Mouse (Mus musculus): Measurements from ENCODE around the gene Fam92b. TPM values are rescaled to one million over a fixed set of nuclear protein-coding genes. Genes with fewer than 3 reads are reported as not detected.

Gene Fam92b
- total RNA-seq, 1 experiment from 2014 or later: not detected

GRCm38 (mm10) chr8:120133169-120133568, 44.1 kb downstream of the Fam92b start:
- no peak for ATAC-seq (replicated peaks in 1 of 2; ENCODE audit: insufficient read depth in 1 of 2, low FRiP score in 2 of 2, low TSS enrichment in 1 of 2, low read depth in 1 of 2, poor library complexity in 2 of 2, severe bottlenecking in 2 of 2)

- peak; percentile 93 to 95 for ATAC-seq (replicated peaks in 1 of 2; ENCODE audit: insufficient read depth in 1 of 2, low FRiP score in 2 of 2, low TSS enrichment in 1 of 2, low read depth in 1 of 2, poor library complexity in 2 of 2, severe bottlenecking in 2 of 2)
Measured at GRCm38 (mm10) chr8:120131158-120131557, 46.1 kb downstream of the Fam92b start.

- ATAC-seq (replicated peaks in 1 of 2; ENCODE audit: insufficient read depth in 1 of 2, low FRiP score in 2 of 2, low TSS enrichment in 1 of 2, low read depth in 1 of 2, poor library complexity in 2 of 2, severe bottlenecking in 2 of 2): no peak
Measured at GRCm38 (mm10) chr8:120129547-120129946, 47.7 kb downstream of the Fam92b start.

- no peak for ATAC-seq (replicated peaks in 1 of 2; ENCODE audit: insufficient read depth in 1 of 2, low FRiP score in 2 of 2, low TSS enrichment in 1 of 2, low read depth in 1 of 2, poor library complexity in 2 of 2, severe bottlenecking in 2 of 2)
Measured at GRCm38 (mm10) chr8:120126357-120127161, 50.7 kb downstream of the Fam92b start.

GRCm38 (mm10) chr8:120124836-120125389, 52.4 kb downstream of the Fam92b start:
- no peak for ATAC-seq (replicated peaks in 1 of 2; ENCODE audit: insufficient read depth in 1 of 2, low FRiP score in 2 of 2, low TSS enrichment in 1 of 2, low read depth in 1 of 2, poor library complexity in 2 of 2, severe bottlenecking in 2 of 2)

GRCm38 (mm10) chr8:120124261-120124660, 53.0 kb downstream of the Fam92b start:
- no peak for ATAC-seq (replicated peaks in 1 of 2; ENCODE audit: insufficient read depth in 1 of 2, low FRiP score in 2 of 2, low TSS enrichment in 1 of 2, low read depth in 1 of 2, poor library complexity in 2 of 2, severe bottlenecking in 2 of 2)

- ATAC-seq (replicated peaks in 1 of 2; ENCODE audit: insufficient read depth in 1 of 2, low FRiP score in 2 of 2, low TSS enrichment in 1 of 2, low read depth in 1 of 2, poor library complexity in 2 of 2, severe bottlenecking in 2 of 2): no peak
Measured at GRCm38 (mm10) chr8:120120951-120121350, 56.3 kb downstream of the Fam92b start.

GRCm38 (mm10) chr8:120119931-120120330, 57.3 kb downstream of the Fam92b start:
- no peak for ATAC-seq (replicated peaks in 1 of 2; ENCODE audit: insufficient read depth in 1 of 2, low FRiP score in 2 of 2, low TSS enrichment in 1 of 2, low read depth in 1 of 2, poor library complexity in 2 of 2, severe bottlenecking in 2 of 2)

GRCm38 (mm10) chr8:120119429-120119828, 57.8 kb downstream of the Fam92b start:
- ATAC-seq (replicated peaks in 1 of 2; ENCODE audit: insufficient read depth in 1 of 2, low FRiP score in 2 of 2, low TSS enrichment in 1 of 2, low read depth in 1 of 2, poor library complexity in 2 of 2, severe bottlenecking in 2 of 2): no peak

- ATAC-seq (replicated peaks in 1 of 2; ENCODE audit: insufficient read depth in 1 of 2, low FRiP score in 2 of 2, low TSS enrichment in 1 of 2, low read depth in 1 of 2, poor library complexity in 2 of 2, severe bottlenecking in 2 of 2): no peak
Measured at GRCm38 (mm10) chr8:120118847-120119246, 58.4 kb downstream of the Fam92b start.

- no peak for ATAC-seq (replicated peaks in 1 of 2; ENCODE audit: insufficient read depth in 1 of 2, low FRiP score in 2 of 2, low TSS enrichment in 1 of 2, low read depth in 1 of 2, poor library complexity in 2 of 2, severe bottlenecking in 2 of 2)
Measured at GRCm38 (mm10) chr8:120118162-120118561, 59.1 kb downstream of the Fam92b start.

- ATAC-seq (replicated peaks in 1 of 2; ENCODE audit: insufficient read depth in 1 of 2, low FRiP score in 2 of 2, low TSS enrichment in 1 of 2, low read depth in 1 of 2, poor library complexity in 2 of 2, severe bottlenecking in 2 of 2): no peak
Measured at GRCm38 (mm10) chr8:120116600-120116999, 60.7 kb downstream of the Fam92b start.

Other genes starting within 250 kb of the Fam92b start
- 2.1 and 6.6 TPM in 2 replicates for gene Crispld2, start 185.0 kb downstream of the Fam92b start, total RNA-seq (2017)
- gene Zdhhc7, start 76.0 kb downstream of the Fam92b start, total RNA-seq (2017): 16.1 and 18.4 TPM in 2 replicates
- gene 6430548M08Rik, start 63.3 kb downstream of the Fam92b start, total RNA-seq (2017): 4.9 and 9.8 TPM in 2 replicates
- 16.6 and 21.2 TPM in 2 replicates for gene Gse1, start 51.0 kb upstream of the Fam92b start, total RNA-seq (2017)